Mouse (Mus musculus) neural tube, embryonic 11.5 days (tissue): ENCODE results near the gene Adat1. TPM values are rescaled to one million over a fixed set of nuclear protein-coding genes. Genes with fewer than 3 reads are reported as not detected.

ENCODE experiments used
- ATAC-seq: fragments of 200-750 bp; cut with Nextera tagmentation; 2 replicates; pipeline ENCODE4 v1.8.0; 2017; ENCODE audit warnings: moderate number of reproducible peaks, mild to moderate bottlenecking, moderate TSS enrichment, moderate library complexity; ENCODE audit not compliant: insufficient read depth, low FRiP score, low TSS enrichment
- DNase-seq: peaks from one replicate; pipeline ENCODE4 v3.0.0-alpha.2; 2015; ENCODE audit warnings: low spot score
- H3K27ac ChIP-seq: fragments of 300-500 bp; sonication (generic); 2 replicates; pipeline ENCODE4 v1.5.1; 2014; ENCODE audit warnings: low read depth, mild to moderate bottlenecking, low read length
- H3K27me3 ChIP-seq: fragments of 300-500 bp; sonication (generic); 2 replicates; pipeline ENCODE4 v1.6.1; 2014; ENCODE audit warnings: mild to moderate bottlenecking, low read length, mixed read lengths; ENCODE audit not compliant: control insufficient read depth, insufficient read depth
- H3K36me3 ChIP-seq: fragments of 300-500 bp; sonication (generic); 2 replicates; pipeline ENCODE4 v1.6.1; 2014; ENCODE audit warnings: mild to moderate bottlenecking, low read length, moderate library complexity, mixed read lengths; ENCODE audit not compliant: control insufficient read depth, insufficient read depth
- H3K4me1 ChIP-seq: fragments of 300-500 bp; sonication (generic); 2 replicates; pipeline ENCODE4 v1.6.1; 2014; ENCODE audit warnings: low read length, mixed read lengths; ENCODE audit not compliant: control insufficient read depth, insufficient read depth
- H3K4me2 ChIP-seq: fragments of 300-500 bp; sonication (generic); 2 replicates; pipeline ENCODE4 v1.6.1; 2014; ENCODE audit warnings: low read depth, mild to moderate bottlenecking, moderate library complexity
- H3K4me3 ChIP-seq: fragments of 300-500 bp; sonication (generic); 2 replicates; pipeline ENCODE4 v1.5.1; 2014; ENCODE audit warnings: low read depth, low read length
- H3K9ac ChIP-seq: fragments of 300-500 bp; sonication (generic); 2 replicates; pipeline ENCODE4 v1.6.1; 2014; ENCODE audit warnings: mild to moderate bottlenecking, low read length
- H3K9me3 ChIP-seq: fragments of 300-500 bp; sonication (generic); 2 replicates; pipeline ENCODE4 v1.6.1; 2016; ENCODE audit warnings: low read length; ENCODE audit not compliant: control insufficient read depth
- WGBS: fragments of 180-500 bp; shearing (Covaris S2); extraction: QIAGEN DNeasy Blood & Tissue Kit; methylation state at CpG from one replicate; pipeline ENCODE4 v1.1.7; 2014; 5-methylcytosine and 5-hydroxymethylcytosine counted together
- polyA plus RNA-seq: library from polyadenylated mRNA; unstranded; fragments of >200 nt; fragmentation: Nextera tagmentation; extraction: Ambion mirVana; gene quantifications from 2 replicates; pipeline ENCODE4 v1.2.1, GENCODE M21; 2014

Adat1 gene
- polyA plus RNA-seq, 1 experiment from 2014 or later = 10.1 TPM

DNA sequence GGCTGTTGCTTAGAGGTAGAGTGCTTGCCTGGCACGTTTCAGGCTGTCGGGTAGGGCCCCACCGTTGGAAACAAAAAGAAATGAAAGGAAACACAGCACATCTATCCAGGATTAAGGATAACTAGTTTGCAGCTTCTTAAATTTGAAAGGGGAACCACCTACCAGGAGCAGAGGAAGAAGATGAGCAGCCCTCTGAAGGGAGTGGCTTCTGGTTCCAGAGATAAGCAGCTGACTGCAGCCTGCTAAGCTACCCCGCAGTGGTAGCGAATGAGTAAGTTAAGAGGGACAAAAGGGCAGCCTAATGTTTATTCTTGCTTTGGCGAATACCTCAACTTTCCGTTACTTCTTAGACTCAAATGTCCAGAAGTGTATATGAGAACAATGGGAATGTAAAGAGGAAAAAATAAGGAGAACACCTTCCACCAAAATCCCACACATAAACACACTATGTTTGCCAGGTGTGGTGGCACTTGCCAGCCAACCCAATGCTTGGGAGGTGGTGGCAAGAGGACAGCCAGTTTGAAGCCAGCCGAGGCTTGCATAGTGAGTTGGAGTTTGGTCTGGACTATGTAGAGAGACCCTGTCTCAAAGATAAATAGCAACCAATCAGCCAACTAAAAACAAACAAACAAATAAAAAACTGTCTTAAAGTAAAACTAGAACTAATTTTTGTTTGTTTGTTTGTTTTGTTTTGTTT lies 62.3 kb downstream of the Adat1 start:
- no peaks in the 10 kb centered on the region for H3K27me3 ChIP-seq
- no peak for DNase-seq
- peaks cover 4% of the 10 kb centered on the region; the same call in 1 of the 2 replicates for H3K4me1 ChIP-seq
- no peak overlapping the region for H3K4me3 ChIP-seq
- H3K36me3 ChIP-seq = no peaks in the 10 kb centered on the region
- no peak overlapping the region for H3K27ac ChIP-seq
- 80% methylated on average over 8 of the region's 8 CpGs for WGBS
- no peak overlapping the region for H3K4me2 ChIP-seq
- H3K9ac ChIP-seq = no peak overlapping the region
- no peak for ATAC-seq
- no peaks in the 10 kb centered on the region for H3K9me3 ChIP-seq

DNA sequence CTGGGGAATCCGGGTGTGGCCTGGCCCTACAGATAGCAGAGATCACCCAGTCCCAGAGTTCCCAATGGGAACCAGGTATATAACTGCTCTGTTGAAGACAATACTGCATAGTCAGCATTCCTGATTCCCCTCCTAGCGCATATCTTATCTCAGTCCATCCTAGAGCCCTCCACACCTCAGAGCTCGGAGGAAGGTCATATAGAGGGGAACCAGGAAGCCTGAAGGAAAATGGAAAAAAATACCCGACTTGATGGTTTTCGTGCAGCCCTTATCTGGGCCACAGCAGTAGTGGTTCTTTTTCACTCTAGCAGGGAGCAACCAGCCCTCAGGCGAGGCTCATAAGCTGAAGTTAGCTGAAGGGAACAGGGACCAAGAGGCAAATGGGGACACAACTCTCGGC lies 67.1 kb downstream of the Adat1 start:
- DNase-seq (no peak), ATAC-seq (no peak)
- Histone ChIP-seq H3K36me3 (no peaks in the 10 kb centered on the region), H3K4me1 (no peaks in the 10 kb centered on the region), H3K27me3 (no peaks in the 10 kb centered on the region), H3K9ac (no peak overlapping the region), H3K27ac (no peak overlapping the region), H3K4me3 (no peak overlapping the region), H3K9me3 (no peaks in the 10 kb centered on the region), H3K4me2 (no peak overlapping the region)
- 89% methylated on average over 7 of the region's 7 CpGs for WGBS

DNA sequence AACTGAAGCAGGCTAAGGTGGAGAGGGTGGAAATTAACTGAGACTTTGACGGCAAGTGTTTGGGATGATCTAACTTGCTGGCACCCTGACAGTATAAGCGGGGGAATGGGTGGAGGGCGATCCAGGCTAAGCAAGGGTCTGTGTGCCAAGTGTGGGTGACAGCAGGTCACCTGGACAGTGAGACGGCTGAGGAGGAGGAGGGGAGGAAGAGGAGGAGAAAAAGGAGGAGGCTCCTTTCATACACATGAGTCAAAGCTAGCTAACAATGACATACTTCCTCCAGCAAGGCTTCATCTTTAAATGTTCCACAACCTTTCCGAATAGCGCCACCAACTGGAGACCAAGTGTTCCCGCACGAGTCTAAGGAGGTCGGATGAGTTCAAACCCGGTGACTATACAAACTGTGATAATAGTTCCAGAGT lies 68.7 kb downstream of the Adat1 start:
- ATAC-seq (no peak), DNase-seq (no peak)
- Histone ChIP-seq H3K27me3 (no peaks in the 10 kb centered on the region), H3K36me3 (no peaks in the 10 kb centered on the region), H3K4me1 (no peaks in the 10 kb centered on the region), H3K27ac (no peak overlapping the region), H3K4me2 (no peak overlapping the region), H3K4me3 (no peak overlapping the region), H3K9ac (no peak overlapping the region), H3K9me3 (no peaks in the 10 kb centered on the region)
- WGBS = 32% methylated on average over 10 of the region's 10 CpGs

DNA sequence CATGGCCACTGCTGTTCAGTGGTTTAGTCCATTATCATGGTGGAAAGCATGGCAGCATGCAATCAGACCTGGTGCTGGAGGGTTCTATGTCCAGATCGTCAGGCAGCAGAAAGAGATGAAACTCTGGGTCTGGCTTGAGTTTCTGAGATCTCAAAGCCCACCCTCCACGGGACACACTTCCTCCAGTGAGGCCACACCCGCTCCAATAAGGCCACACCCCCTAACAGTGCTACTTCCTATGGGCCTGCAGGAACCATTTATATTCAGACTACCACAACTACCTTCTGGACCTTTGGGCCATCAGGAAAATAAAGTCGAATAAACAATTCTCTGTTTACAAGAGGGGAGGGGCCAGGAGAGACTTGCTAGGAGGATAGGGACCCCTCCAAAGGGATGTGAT lies 71.1 kb downstream of the Adat1 start:
- no peak overlapping the region for H3K4me2 ChIP-seq

DNA sequence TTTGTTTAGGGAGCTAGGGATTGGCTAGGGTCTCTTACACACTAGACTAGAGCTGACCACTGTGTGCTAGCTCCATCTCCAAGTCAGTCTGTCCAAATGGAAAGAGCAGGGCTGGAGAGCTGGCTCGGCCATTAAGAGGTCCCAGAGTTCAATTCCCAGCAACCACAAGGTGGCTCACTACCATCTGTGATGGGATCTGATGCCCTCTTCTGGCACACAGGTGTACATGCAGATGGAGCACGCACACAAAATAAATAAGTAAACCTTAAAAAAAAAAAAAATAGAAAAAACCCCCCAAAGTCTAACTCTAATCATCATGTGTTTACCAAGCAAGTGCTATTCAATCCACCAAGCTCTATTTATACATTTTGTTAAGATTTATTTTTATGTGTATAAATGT lies 72.4 kb downstream of the Adat1 start:
- H3K4me3 ChIP-seq = no peak overlapping the region
- H3K9me3 ChIP-seq = no peaks in the 10 kb centered on the region
- no peaks in the 10 kb centered on the region for H3K36me3 ChIP-seq
- no peak for DNase-seq
- no peaks in the 10 kb centered on the region for H3K4me1 ChIP-seq
- H3K9ac ChIP-seq = no peak overlapping the region
- 88% methylated on average over 2 of the region's 2 CpGs for WGBS
- no peak overlapping the region for H3K27ac ChIP-seq
- H3K4me2 ChIP-seq = no peak overlapping the region
- H3K27me3 ChIP-seq = no peaks in the 10 kb centered on the region
- no peak for ATAC-seq

More for the DNA sequence above, 71.1 kb downstream of the Adat1 start:
- H3K27me3 ChIP-seq = no peaks in the 10 kb centered on the region
- no peaks in the 10 kb centered on the region for H3K4me1 ChIP-seq
- no peaks in the 10 kb centered on the region for H3K9me3 ChIP-seq
- 88% methylated on average over 4 of the region's 4 CpGs for WGBS
- H3K9ac ChIP-seq = no peak overlapping the region
- DNase-seq (no peak), ATAC-seq (no peak)
- H3K36me3 ChIP-seq = no peaks in the 10 kb centered on the region
- no peak overlapping the region for H3K27ac ChIP-seq
- no peak overlapping the region for H3K4me3 ChIP-seq

Other genes with a start within 250 kb of the Adat1 start
- 60.3 and 62.5 TPM in 2 replicates for gene Bcar1, start 248.5 kb downstream of the Adat1 start, polyA plus RNA-seq
- gene Cfdp1, start 138.0 kb downstream of the Adat1 start, polyA plus RNA-seq = 205 and 212 TPM in 2 replicates
- gene Tmem170, start 115.6 kb downstream of the Adat1 start, polyA plus RNA-seq = 6.0 and 6.6 TPM in 2 replicates
- 3.2 and 4.3 TPM in 2 replicates for gene Chst5, start 81.9 kb downstream of the Adat1 start, polyA plus RNA-seq
- 15.3 and 15.7 TPM in 2 replicates for gene Tmem231, start 58.4 kb downstream of the Adat1 start, polyA plus RNA-seq
- gene Gabarapl2, start 51.6 kb downstream of the Adat1 start, polyA plus RNA-seq = 314 and 318 TPM in 2 replicates
- 249 and 267 TPM in 2 replicates for gene Kars, start 19.0 kb upstream of the Adat1 start, polyA plus RNA-seq
- gene Terf2ip, start 19.1 kb upstream of the Adat1 start, polyA plus RNA-seq = 28.7 and 35.4 TPM in 2 replicates
- 0.78 and 0.92 TPM in 2 replicates for gene Gm6793, start 22.7 kb upstream of the Adat1 start, polyA plus RNA-seq